Mouse (Mus musculus) hindbrain, embryonic 12.5 days (tissue): ENCODE measurements around the gene Ndst2. TPM values are rescaled to one million over a fixed set of nuclear protein-coding genes. Genes with fewer than 3 reads are reported as not detected.

ENCODE experiments used
- ATAC-seq: fragments of 200-750 bp; cut with Nextera tagmentation; 2 replicates; pipeline ENCODE4 v1.8.0; 2017; ENCODE audit warnings: moderate TSS enrichment; ENCODE audit not compliant: low FRiP score
- H3K27ac ChIP-seq: fragments of 300-500 bp; sonication (generic); 2 replicates; pipeline ENCODE4 v1.5.1; 2016; ENCODE audit warnings: mild to moderate bottlenecking
- H3K27me3 ChIP-seq: fragments of 300-500 bp; sonication (generic); 2 replicates; pipeline ENCODE4 v1.6.1; 2016; ENCODE audit warnings: mild to moderate bottlenecking
- H3K36me3 ChIP-seq: fragments of 300-500 bp; sonication (generic); 2 replicates; pipeline ENCODE4 v1.6.1; 2016; ENCODE audit warnings: mild to moderate bottlenecking
- H3K4me1 ChIP-seq: fragments of 300-500 bp; sonication (generic); 2 replicates; pipeline ENCODE4 v1.6.1; 2016
- H3K4me2 ChIP-seq: fragments of 300-500 bp; sonication (generic); replicated peaks from 2 replicates; pipeline ENCODE4 v1.6.1; 2016; ENCODE audit warnings: mild to moderate bottlenecking
- H3K4me3 ChIP-seq: fragments of 300-500 bp; sonication (generic); 2 replicates; pipeline ENCODE4 v1.5.1; 2016; ENCODE audit warnings: mild to moderate bottlenecking
- H3K9ac ChIP-seq: fragments of 300-500 bp; sonication (generic); 2 replicates; pipeline ENCODE4 v1.6.1; 2016; ENCODE audit warnings: mild to moderate bottlenecking, moderate library complexity
- H3K9me3 ChIP-seq: fragments of 300-500 bp; sonication (generic); replicated peaks from 2 replicates; pipeline ENCODE4 v1.6.1; 2016; ENCODE audit warnings: mild to moderate bottlenecking
- WGBS: fragments of 180-500 bp; shearing (Covaris S2); methylation state at CpG from one replicate; pipeline ENCODE4 v1.1.7; 2016; 5-methylcytosine and 5-hydroxymethylcytosine counted together
- polyA plus RNA-seq: library from polyadenylated mRNA; unstranded; fragments of >200 nt; fragmentation: Nextera tagmentation; extraction: Ambion mirVana; gene quantifications from 2 replicates; pipeline ENCODE4 v1.2.1, GENCODE M21; 2016

The Ndst2 gene
- polyA plus RNA-seq, 1 experiment from 2014 or later: 27.2 TPM

DNA sequence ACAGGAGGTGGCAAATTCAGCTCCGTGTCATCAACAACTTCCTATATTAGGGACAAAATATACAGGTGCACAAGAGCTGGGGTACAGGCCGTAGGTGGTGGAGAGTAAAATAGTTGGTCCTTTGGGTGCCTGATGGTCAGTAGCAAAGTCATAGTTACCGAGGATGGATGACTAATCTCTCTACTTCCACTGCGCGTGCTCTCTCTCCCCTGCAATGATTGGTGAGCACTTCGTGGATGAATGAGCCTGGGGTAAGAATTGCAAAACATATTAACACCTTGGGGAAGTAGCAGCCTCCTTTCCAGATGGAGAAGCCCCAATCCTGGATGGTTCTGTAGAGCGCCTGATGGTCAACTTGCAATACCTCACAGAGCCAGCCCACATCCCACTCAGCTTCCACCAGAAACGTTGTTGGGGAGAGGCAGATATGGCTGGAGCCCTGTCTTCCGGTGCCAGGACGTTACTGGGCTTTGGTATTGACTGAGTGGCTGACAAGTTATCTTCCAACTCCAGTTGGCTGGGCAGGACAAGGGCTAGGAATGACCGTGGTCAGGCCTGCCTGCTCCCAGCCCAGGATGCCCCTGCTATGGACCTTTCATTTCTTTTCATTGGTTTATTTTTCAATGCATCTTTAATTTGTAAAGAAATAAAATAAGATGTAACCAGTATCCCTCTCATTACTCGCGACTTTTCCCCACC lies 40.0 kb downstream of the Ndst2 start:
- no peaks in the 10 kb centered on the region for H3K27me3 ChIP-seq
- H3K4me2 ChIP-seq: peak overlapping the region; percentile 83
- peak; percentile 49 for ATAC-seq
- H3K9me3 ChIP-seq: no peaks in the 10 kb centered on the region
- H3K27ac ChIP-seq: peak overlapping the region; percentile 96
- WGBS: 50% methylated on average over 13 of the region's 13 CpGs
- peak overlapping the region; percentile 64 for H3K4me3 ChIP-seq
- H3K9ac ChIP-seq: peak overlapping the region; percentile 76
- H3K4me1 ChIP-seq: peaks cover 45% of the 10 kb centered on the region
- H3K36me3 ChIP-seq: peaks cover 56% of the 10 kb centered on the region

DNA sequence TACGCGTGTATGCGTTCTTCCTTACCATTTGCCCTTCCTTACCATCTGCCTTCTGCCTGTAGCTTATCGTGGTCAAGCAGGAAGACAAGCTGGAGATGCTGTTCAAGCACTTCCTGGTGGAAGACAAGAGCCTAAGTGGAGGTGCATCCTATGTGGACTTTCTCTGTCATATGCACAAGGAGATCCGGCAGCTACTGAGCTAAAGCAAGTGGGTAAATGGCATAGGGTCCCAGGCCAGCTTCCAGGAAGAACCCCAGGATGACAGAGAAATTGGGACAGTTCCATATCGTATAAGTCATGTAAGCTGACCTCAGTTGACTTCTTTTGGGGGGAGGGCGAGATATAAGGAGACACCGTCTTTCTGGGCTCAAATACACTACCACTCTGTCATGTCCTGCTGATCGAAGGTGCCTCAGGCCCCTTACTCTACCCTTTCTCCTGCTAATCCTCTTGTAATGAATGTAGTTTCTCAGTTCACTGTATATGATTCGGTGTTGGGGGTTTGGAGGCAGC lies 40.7 kb downstream of the Ndst2 start:
- H3K4me1 ChIP-seq: peaks cover 38% of the 10 kb centered on the region
- H3K9me3 ChIP-seq: no peaks in the 10 kb centered on the region
- ATAC-seq: no peak
- H3K27ac ChIP-seq: no peak overlapping the region
- WGBS: 94% methylated on average over 10 of the region's 10 CpGs
- H3K4me2 ChIP-seq: no peak overlapping the region
- H3K27me3 ChIP-seq: no peaks in the 10 kb centered on the region
- peaks cover 63% of the 10 kb centered on the region for H3K36me3 ChIP-seq
- no peak overlapping the region for H3K9ac ChIP-seq
- no peak overlapping the region for H3K4me3 ChIP-seq

DNA sequence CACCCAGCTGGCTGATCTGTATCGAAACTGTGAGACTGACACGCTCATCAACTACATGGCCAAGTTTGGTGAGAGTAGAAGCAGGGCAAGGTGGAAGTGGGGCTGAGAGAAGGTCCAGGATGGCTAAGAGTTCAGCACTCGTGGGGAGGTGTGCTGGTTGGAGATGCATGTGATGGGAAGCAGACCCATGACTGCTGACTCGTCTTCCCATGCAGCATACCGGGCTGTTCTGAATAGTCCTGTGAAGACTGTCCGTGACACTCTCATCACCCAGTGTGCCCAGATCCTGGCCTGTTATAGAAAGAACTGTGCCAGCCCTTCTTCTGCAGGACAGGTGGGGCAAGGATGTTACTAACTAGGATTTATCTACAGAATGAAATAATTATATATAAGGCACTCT lies 42.6 kb downstream of the Ndst2 start:
- Histone ChIP-seq H3K9ac (no peak overlapping the region), H3K4me1 (peaks cover 20% of the 10 kb centered on the region), H3K4me2 (no peak overlapping the region), H3K4me3 (no peak overlapping the region), H3K27me3 (no peaks in the 10 kb centered on the region), H3K9me3 (no peaks in the 10 kb centered on the region), H3K27ac (no peak overlapping the region), H3K36me3 (peaks cover 76% of the 10 kb centered on the region)
- WGBS: 90% methylated on average over 6 of the region's 6 CpGs
- no peak for ATAC-seq

DNA sequence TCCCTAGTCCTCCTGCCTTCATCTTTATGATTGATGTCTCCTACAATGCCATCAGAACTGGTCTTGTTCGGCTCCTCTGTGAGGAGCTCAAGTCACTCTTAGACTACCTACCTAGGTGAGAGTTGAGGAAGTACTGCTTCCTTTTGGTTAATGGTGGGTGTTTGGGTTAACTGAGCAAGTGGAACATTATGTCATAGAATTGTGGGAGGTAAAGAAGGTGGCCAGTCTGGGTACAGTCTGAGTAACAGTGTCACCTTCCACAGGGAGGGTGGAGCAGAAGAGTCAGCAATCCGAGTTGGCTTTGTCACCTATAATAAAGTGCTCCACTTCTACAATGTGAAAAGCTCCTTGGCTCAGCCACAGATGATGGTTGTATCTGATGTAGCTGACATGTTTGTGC lies 45.4 kb downstream of the Ndst2 start:
- H3K27ac ChIP-seq: no peak overlapping the region
- no peak for ATAC-seq
- peaks cover 99% of the 10 kb centered on the region for H3K36me3 ChIP-seq
- H3K4me3 ChIP-seq: no peak overlapping the region
- no peak overlapping the region for H3K4me2 ChIP-seq
- 94% methylated on average over 2 of the region's 2 CpGs for WGBS
- no peak overlapping the region for H3K9ac ChIP-seq
- H3K9me3 ChIP-seq: no peaks in the 10 kb centered on the region
- H3K27me3 ChIP-seq: no peaks in the 10 kb centered on the region
- 0 out of 2 replicates have a peak, but pooled peaks cover under 1% of the 10 kb centered on the region for H3K4me1 ChIP-seq

DNA sequence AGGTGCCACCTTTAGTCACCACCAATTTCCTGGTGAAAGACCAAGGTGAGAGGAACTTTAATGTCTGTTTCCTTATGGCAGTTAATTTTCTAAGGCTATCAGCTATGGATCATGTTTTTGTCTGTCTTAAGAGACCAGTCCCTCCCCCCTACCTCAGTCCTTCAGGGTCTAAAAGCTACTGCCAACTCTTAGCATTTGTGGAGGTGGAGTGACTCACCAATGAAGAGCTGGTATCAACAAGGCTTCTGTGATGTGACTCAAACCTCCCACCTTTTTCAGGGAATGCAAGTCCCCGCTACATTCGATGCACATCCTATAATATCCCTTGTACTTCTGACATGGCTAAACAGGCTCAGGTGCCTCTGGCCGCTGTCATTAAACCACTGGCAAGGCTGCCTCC lies 47.8 kb downstream of the Ndst2 start:
- H3K36me3 ChIP-seq: peaks cover 99% of the 10 kb centered on the region
- H3K4me1 ChIP-seq: no peaks in the 10 kb centered on the region
- WGBS: 95% methylated on average over 3 of the region's 3 CpGs
- H3K9me3 ChIP-seq: no peaks in the 10 kb centered on the region
- no peak for ATAC-seq
- no peak overlapping the region for H3K4me3 ChIP-seq
- H3K27me3 ChIP-seq: no peaks in the 10 kb centered on the region
- no peak overlapping the region for H3K4me2 ChIP-seq
- H3K27ac ChIP-seq: no peak overlapping the region
- H3K9ac ChIP-seq: no peak overlapping the region

DNA sequence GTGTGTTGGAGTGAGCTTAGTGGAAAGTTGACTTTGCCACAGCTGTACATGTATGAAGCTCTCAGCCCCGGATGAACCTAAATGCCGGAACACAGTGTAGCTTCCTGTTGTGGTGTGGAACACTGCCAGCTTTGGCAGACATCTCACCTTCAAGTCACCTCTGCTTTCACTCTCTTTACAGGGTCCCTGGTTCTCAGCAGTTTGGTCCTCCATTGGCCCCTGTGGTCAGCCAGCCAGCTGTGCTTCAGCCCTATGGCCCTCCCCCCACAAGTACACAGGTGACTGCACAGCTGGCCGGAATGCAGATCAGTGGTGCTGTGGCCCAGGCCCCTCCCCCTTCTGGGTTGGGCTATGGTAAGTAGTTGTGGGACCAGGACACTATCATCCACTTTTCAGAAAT lies 51.9 kb downstream of the Ndst2 start:
- no peak for ATAC-seq
- Histone ChIP-seq H3K4me1 (no peaks in the 10 kb centered on the region), H3K9ac (no peak overlapping the region), H3K27me3 (no peaks in the 10 kb centered on the region), H3K4me3 (no peak overlapping the region), H3K27ac (no peak overlapping the region), H3K36me3 (peaks cover 98% of the 10 kb centered on the region), H3K4me2 (no peak overlapping the region), H3K9me3 (no peaks in the 10 kb centered on the region)
- WGBS: 82% methylated on average over 3 of the region's 3 CpGs

DNA sequence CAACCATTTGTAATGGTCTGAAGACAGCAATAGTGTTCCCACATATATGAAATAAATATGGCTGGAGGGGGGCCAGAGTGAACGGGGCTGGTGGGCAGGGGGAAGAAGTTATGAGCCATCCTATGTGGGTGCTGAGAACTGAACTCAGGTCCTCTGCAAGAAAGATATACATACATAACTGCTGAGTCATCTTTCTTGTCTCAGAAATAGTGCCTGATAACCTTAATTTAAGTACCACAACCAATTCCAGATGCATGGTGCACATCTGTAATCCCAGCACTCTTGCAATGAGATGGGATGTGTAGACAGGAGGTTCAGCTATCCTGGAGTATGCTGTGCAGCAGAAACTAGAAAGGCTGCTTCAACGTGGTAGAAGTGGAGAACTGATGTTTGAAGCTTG lies 52.6 kb downstream of the Ndst2 start:
- H3K36me3 ChIP-seq: peaks cover 96% of the 10 kb centered on the region

DNA sequence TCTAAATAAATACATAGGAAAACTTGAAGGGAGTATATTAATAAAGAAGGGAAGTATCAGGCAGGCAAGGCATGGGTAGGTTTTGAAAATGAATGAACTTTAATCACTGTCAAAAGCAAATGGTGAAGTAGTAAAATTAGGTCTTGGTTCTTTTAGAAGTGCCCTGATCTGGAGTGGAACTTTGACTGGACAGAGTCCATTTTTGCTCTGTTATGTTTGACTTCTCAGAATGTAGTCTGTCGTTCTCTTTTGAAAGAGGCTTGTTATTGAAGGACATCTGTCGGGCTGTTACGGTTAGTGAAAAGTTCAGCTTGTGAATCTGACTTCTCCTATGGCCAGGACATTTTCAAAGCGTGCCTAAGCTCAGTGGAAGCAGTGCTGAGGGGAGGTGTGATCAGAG lies 56.5 kb downstream of the Ndst2 start:
- H3K4me3 ChIP-seq: no peak overlapping the region
- H3K27ac ChIP-seq: no peak overlapping the region
- H3K9ac ChIP-seq: no peak overlapping the region
- H3K9me3 ChIP-seq: no peaks in the 10 kb centered on the region
- no peak overlapping the region for H3K4me2 ChIP-seq
- no peaks in the 10 kb centered on the region for H3K27me3 ChIP-seq
- WGBS: 94% methylated on average over 4 of the region's 4 CpGs
- peaks cover 68% of the 10 kb centered on the region for H3K36me3 ChIP-seq
- no peak for ATAC-seq
- H3K4me1 ChIP-seq: peaks cover 13% of the 10 kb centered on the region

More for the DNA sequence above, 52.6 kb downstream of the Ndst2 start:
- Histone ChIP-seq H3K27ac (no peak overlapping the region), H3K9me3 (no peaks in the 10 kb centered on the region), H3K4me2 (no peak overlapping the region), H3K4me1 (no peaks in the 10 kb centered on the region), H3K27me3 (no peaks in the 10 kb centered on the region), H3K9ac (no peak overlapping the region), H3K4me3 (no peak overlapping the region)
- no peak for ATAC-seq
- WGBS: 96% methylated on average over 2 of the region's 2 CpGs

DNA sequence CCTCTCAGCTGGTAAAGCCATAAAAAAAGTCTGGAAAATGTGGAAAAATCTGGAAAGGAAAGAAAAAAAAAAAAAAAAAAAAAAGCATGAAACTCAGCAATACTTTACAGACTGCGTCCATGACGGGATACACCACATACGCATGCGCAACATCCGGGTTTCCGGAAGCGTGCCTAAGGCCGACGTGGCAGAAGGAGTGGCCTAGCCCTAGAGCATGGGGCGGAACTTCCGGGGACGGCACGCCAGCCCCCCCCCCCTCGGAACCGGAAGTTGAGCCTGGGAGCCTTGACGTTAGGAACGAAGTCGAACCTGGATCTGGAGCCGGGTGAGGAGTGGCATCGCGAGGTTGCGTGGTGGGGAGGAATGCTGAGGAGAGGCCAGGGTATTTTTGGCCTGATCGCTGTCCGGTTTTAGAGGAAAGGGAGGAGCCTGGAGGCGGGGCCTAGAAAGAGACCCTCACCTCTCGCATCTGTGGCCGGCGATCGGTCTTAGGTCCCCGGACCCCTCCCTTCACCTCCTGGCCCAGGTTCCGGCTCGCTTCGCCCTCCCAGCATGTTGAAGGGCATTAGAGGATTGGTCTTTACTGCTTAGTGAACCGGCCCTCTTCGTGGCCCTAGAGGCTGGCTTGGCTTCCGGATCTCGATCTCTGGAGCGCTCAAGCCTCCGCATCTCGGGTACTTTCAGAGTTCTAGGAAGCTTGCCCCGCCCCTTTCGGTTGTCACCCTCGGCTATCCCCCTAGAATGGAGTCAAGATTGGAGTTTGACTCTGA lies 60.1 kb downstream of the Ndst2 start, which contains the start of gene Sec24c:
Gene Sec24c (plus strand): TSS at position 245 of the 770 bp plus-strand sequence.
- WGBS: 2% methylated on average over 43 of the region's 43 CpGs
- H3K27ac ChIP-seq: peak within 1 kb of the TSS; percentile 89
- peak within 1 kb of the TSS; percentile 73 for H3K4me3 ChIP-seq
- H3K27me3 ChIP-seq: 0 out of 2 replicates have a peak, but pooled peaks cover 3% of the 10 kb centered on the region
- H3K9me3 ChIP-seq: no peaks in the 10 kb centered on the region
- H3K4me2 ChIP-seq: peak within 1 kb of the TSS; percentile 86
- peaks cover 32% of the 10 kb centered on the region for H3K36me3 ChIP-seq
- peak within 1 kb of the TSS; percentile 86 for H3K9ac ChIP-seq
- peak; percentile 96 for ATAC-seq
- H3K4me1 ChIP-seq: peaks cover 13% of the 10 kb centered on the region

DNA sequence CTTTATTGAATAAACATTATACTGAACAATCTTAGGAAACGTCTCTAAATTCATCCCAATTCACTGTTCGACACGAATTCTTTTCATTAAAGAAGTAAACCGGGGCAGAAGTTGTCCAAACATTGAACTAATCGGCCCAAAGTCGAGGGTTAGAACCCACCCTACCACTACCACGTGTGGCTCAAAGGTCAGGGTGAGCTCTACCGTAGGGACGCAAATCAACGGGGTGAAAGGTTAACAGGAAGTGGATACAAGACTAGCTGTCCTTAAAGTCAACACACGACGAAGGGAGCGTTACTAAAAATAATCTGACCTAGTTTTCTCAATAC lies 60.7 kb downstream of the Ndst2 start:
- peak; percentile 82 for ATAC-seq
- WGBS: 12% methylated on average over 13 of the region's 13 CpGs
- peaks cover 27% of the 10 kb centered on the region for H3K36me3 ChIP-seq
- H3K4me2 ChIP-seq: peak overlapping the region; percentile 86
- H3K4me3 ChIP-seq: peak overlapping the region; percentile 73
- H3K9me3 ChIP-seq: no peaks in the 10 kb centered on the region
- H3K4me1 ChIP-seq: peaks cover 13% of the 10 kb centered on the region
- 0 out of 2 replicates have a peak overlapping the region, but pooled peaks have one; percentile 23 for H3K9ac ChIP-seq
- H3K27ac ChIP-seq: peak overlapping the region; percentile 74
- H3K27me3 ChIP-seq: 0 out of 2 replicates have a peak, but pooled peaks cover 8% of the 10 kb centered on the region
